Comparison of ENCODE assay signal across 9 mouse cellular contexts in genomic region chr3:68582103-68582740, GRCm38 (mm10).
DNase-seq lines count a peak whose midpoint lies in the region; ATAC-seq and TF ChIP-seq lines count a peak whose summit lies in the region.
"Had no signal": no experiment of that assay in that cellular context is flagged by ENCODE, and none has a peak within 500 bp of the region (broad histone marks: within the 10 kb centered on the region; RNA-seq: fewer than 3 reads in every experiment).

No protein-coding gene starts in this region.

- 0 out of 2 replicates have a peak, but pooled peaks have one; percentile 29 for TF ChIP-seq CTCF in small intestine, adult 2 months (IDR thresholded peaks at IDR 0.05; ENCODE audit: extremely low read depth, insufficient read length, insufficient replicate concordance, low read depth, low read length)

- H3K27me3 ChIP-seq in neural tube, embryonic 12.5 days (replicated peaks) = no peaks in the 10 kb centered on the region
- no peaks in the 10 kb centered on the region for H3K27me3 ChIP-seq in intestine, embryonic 16.5 days (replicated peaks; ENCODE audit: control insufficient read depth, insufficient read depth, low read length)
- no peaks in the 10 kb centered on the region for H3K27me3 ChIP-seq in small intestine, adult 2 months (ENCODE audit: control insufficient read depth, insufficient read depth, low read length)

- H3K4me3 ChIP-seq in neural tube, embryonic 12.5 days = no peak overlapping the region
- H3K4me3 ChIP-seq in intestine, embryonic 16.5 days (ENCODE audit: low read length) = no peak overlapping the region
- no peak overlapping the region for H3K4me3 ChIP-seq in small intestine, adult 2 months (ENCODE audit: low read depth, low read length)
- H3K4me3 ChIP-seq: erythroblast, embryonic 14.5 days had no signal

- H3K9me3 ChIP-seq in neural tube, embryonic 12.5 days = no peaks in the 10 kb centered on the region
- H3K9me3 ChIP-seq in intestine, embryonic 16.5 days (ENCODE audit: control insufficient read depth, low read length) = no peaks in the 10 kb centered on the region

- no peak for TF ChIP-seq POLR2A in small intestine, adult 2 months (IDR thresholded peaks at IDR 0.05; ENCODE audit: low read depth, low read length)

- peak overlapping the region; percentile 47; the same call in 1 of the 2 replicates for H3K4me2 ChIP-seq in neural tube, embryonic 12.5 days (replicated peaks)
- no peak overlapping the region for H3K4me2 ChIP-seq in intestine, embryonic 16.5 days (ENCODE audit: low read depth, low read length)

- no peaks in the 10 kb centered on the region for H3K36me3 ChIP-seq in neural tube, embryonic 12.5 days
- H3K36me3 ChIP-seq in intestine, embryonic 16.5 days (ENCODE audit: control insufficient read depth, insufficient read depth, low read length) = no peaks in the 10 kb centered on the region
- no peaks in the 10 kb centered on the region for H3K36me3 ChIP-seq in small intestine, adult 2 months (ENCODE audit: control insufficient read depth, insufficient read depth, low read length)

- peaks cover 49% of the 10 kb centered on the region for H3K4me1 ChIP-seq in neural tube, embryonic 12.5 days
- H3K4me1 ChIP-seq in intestine, embryonic 16.5 days (ENCODE audit: control insufficient read depth, insufficient read depth, low read length) = peaks cover 27% of the 10 kb centered on the region
- H3K4me1 ChIP-seq in small intestine, adult 2 months (ENCODE audit: control insufficient read depth, insufficient read depth, insufficient read length, low read length) = peaks cover 2% of the 10 kb centered on the region; the same call in 1 of the 2 replicates

- H3K9ac ChIP-seq in neural tube, embryonic 12.5 days = no peak overlapping the region
- 0 out of 2 replicates have a peak overlapping the region, but pooled peaks have one; percentile 17 for H3K9ac ChIP-seq in intestine, embryonic 16.5 days (ENCODE audit: low read depth, low read length)

- peak; percentile 18 for DNase-seq in CD4-positive, CD25-positive, alpha-beta regulatory T cell, adult 2 months (ENCODE audit: low read depth, low spot score)
- DNase-seq in neural tube, embryonic 10.5 days (ENCODE audit: extremely low spot score, low spot score) = no peak
- DNase-seq in urinary bladder, postnatal 10 days (ENCODE audit: low spot score) = no peak
- no peak for DNase-seq in left cerebral cortex, adult 11 months (ENCODE audit: low spot score)

- no peak for ATAC-seq in CD4-positive, CD25-positive, alpha-beta regulatory T cell, adult 4 months
- peak; percentile 15; the same call in 1 of the 2 replicates for ATAC-seq in neural tube, embryonic 12.5 days (ENCODE audit: low FRiP score, low read depth)
- peak; percentile 21; the same call in 1 of the 2 replicates for ATAC-seq in intestine, embryonic 16.5 days

- no peak overlapping the region; the same call in 1 of the 2 replicates for H3K27ac ChIP-seq in neural tube, embryonic 12.5 days
- H3K27ac ChIP-seq in intestine, embryonic 16.5 days (ENCODE audit: low read length) = peak overlapping the region; percentile 76
- peak overlapping the region; percentile 27; the same call in 1 of the 2 replicates for H3K27ac ChIP-seq in small intestine, adult 2 months (ENCODE audit: insufficient read depth, low read depth, low read length)

- WGBS in neural tube, embryonic 12.5 days = 71% methylated on average over 12 of the region's 12 CpGs
- WGBS in intestine, embryonic 16.5 days = 72% methylated on average over 12 of the region's 12 CpGs
- 60% methylated on average over 12 of the region's 12 CpGs for WGBS in small intestine, adult 2 months
